Mouse (Mus musculus) G1E (cell line): ENCODE data around the gene Vps53.

Source experiments
- GATA1 ChIP-seq: IDR thresholded peaks from 2 replicates; pipeline ENCODE4 v1.6.1; 2012; ENCODE audit warnings: borderline replicate concordance, low read length, inconsistent platforms, mixed read lengths
- TAL1 ChIP-seq: conservative IDR thresholded peaks from 2 replicates; pipeline ENCODE4 v1.6.1; 2012; ENCODE audit warnings: low read depth, low read length, inconsistent platforms, mixed read lengths

GRCm38 (mm10) chr11:76026527-76027138, 152.8 kb downstream of the Vps53 start:
- TF ChIP-seq TAL1 (no peak), GATA1 (no peak)
